Mouse (Mus musculus) adrenal gland, postnatal 14 days (tissue): ENCODE measurements around the gene Slc25a47. TPM values are rescaled to one million over a fixed set of nuclear protein-coding genes. Genes with fewer than 3 reads are reported as not detected.

Experiments
- DNase-seq: peaks from one replicate; pipeline ENCODE4 v3.0.0; 2021; ENCODE audit warnings: mixed read lengths
- total RNA-seq: library from RNA; stranded (reverse); gene quantifications from 2 replicates; pipeline ENCODE4 v1.2.3, GENCODE M21; 2021

Gene Slc25a47
- total RNA-seq, 1 experiment from 2014 or later = 33.9 TPM

- DNase-seq = no peak
These were observed 22.6 kb downstream of the Slc25a47 start for GRCm38 (mm10) chr12:108858486-108858885.

GRCm38 (mm10) chr12:108865007-108865494 is 29.2 kb downstream of the Slc25a47 start:
- DNase-seq = peak; percentile 23

GRCm38 (mm10) chr12:108869575-108869974 is 33.7 kb downstream of the Slc25a47 start:
- DNase-seq = peak; percentile 38

GRCm38 (mm10) chr12:108873122-108873521 is 37.3 kb downstream of the Slc25a47 start:
- DNase-seq = no peak

- DNase-seq = no peak
These were observed 43.3 kb downstream of the Slc25a47 start for GRCm38 (mm10) chr12:108879138-108879537.

- no peak for DNase-seq
These were observed 44.8 kb downstream of the Slc25a47 start for GRCm38 (mm10) chr12:108880606-108881005.

- no peak for DNase-seq
These were observed 45.3 kb downstream of the Slc25a47 start for GRCm38 (mm10) chr12:108881192-108881591.

- peak; percentile 51 for DNase-seq
These were observed 46.9 kb downstream of the Slc25a47 start for GRCm38 (mm10) chr12:108882776-108883175.

- no peak for DNase-seq
These were observed 50.1 kb downstream of the Slc25a47 start for GRCm38 (mm10) chr12:108885906-108886305.

GRCm38 (mm10) chr12:108887077-108887476 is 51.2 kb downstream of the Slc25a47 start:
- no peak for DNase-seq

GRCm38 (mm10) chr12:108888632-108889031 is 52.8 kb downstream of the Slc25a47 start:
- no peak for DNase-seq

- DNase-seq = no peak
These were observed 57.3 kb downstream of the Slc25a47 start, which contains the start of gene Wdr25 for GRCm38 (mm10) chr12:108892989-108893714. Gene Wdr25 (plus strand): TSS chr12:108893631.

GRCm38 (mm10) chr12:108893715-108894431 is 58.0 kb downstream of the Slc25a47 start, which contains the start of gene Wars:
Gene Wars (minus strand): TSS chr12:108894174.
- DNase-seq = peak; percentile 98

- DNase-seq = no peak
These were observed 58.6 kb downstream of the Slc25a47 start for GRCm38 (mm10) chr12:108894432-108894816.

GRCm38 (mm10) chr12:108896006-108896405 is 60.2 kb downstream of the Slc25a47 start:
- DNase-seq = peak; percentile 64

GRCm38 (mm10) chr12:108901346-108901745 is 65.5 kb downstream of the Slc25a47 start:
- no peak for DNase-seq

GRCm38 (mm10) chr12:108902940-108903339 is 67.1 kb downstream of the Slc25a47 start:
- DNase-seq = peak; percentile 74

GRCm38 (mm10) chr12:108903600-108904275 is 67.9 kb downstream of the Slc25a47 start:
- DNase-seq = peak; percentile 75

- DNase-seq = peak; percentile 19
These were observed 68.4 kb downstream of the Slc25a47 start for GRCm38 (mm10) chr12:108904276-108904653.

- DNase-seq = no peak
These were observed 69.9 kb downstream of the Slc25a47 start for GRCm38 (mm10) chr12:108905620-108906302.

GRCm38 (mm10) chr12:108906398-108906797 is 70.6 kb downstream of the Slc25a47 start:
- no peak for DNase-seq
